Mouse (Mus musculus) midbrain, embryonic 12.5 days (tissue): ENCODE results near the gene Slc39a8. TPM values are rescaled to one million over a fixed set of nuclear protein-coding genes. Genes with fewer than 3 reads are reported as not detected.

Source experiments
- ATAC-seq: fragments of 200-750 bp; cut with Nextera tagmentation; 2 replicates; pipeline ENCODE4 v1.8.0; 2017; ENCODE audit warnings: low read depth, moderate TSS enrichment, moderate library complexity; ENCODE audit not compliant: low FRiP score
- H3K27ac ChIP-seq: fragments of 300-500 bp; sonication (generic); replicated peaks from 2 replicates; pipeline ENCODE4 v1.5.1; 2016; ENCODE audit warnings: mild to moderate bottlenecking
- H3K27me3 ChIP-seq: fragments of 300-500 bp; sonication (generic); 2 replicates; pipeline ENCODE4 v1.6.1; 2016; ENCODE audit warnings: mild to moderate bottlenecking
- H3K36me3 ChIP-seq: fragments of 300-500 bp; sonication (generic); 2 replicates; pipeline ENCODE4 v1.6.1; 2016
- H3K4me1 ChIP-seq: fragments of 300-500 bp; sonication (generic); 2 replicates; pipeline ENCODE4 v1.6.1; 2016
- H3K4me2 ChIP-seq: fragments of 300-500 bp; sonication (generic); replicated peaks from 2 replicates; pipeline ENCODE4 v1.6.1; 2016; ENCODE audit warnings: mild to moderate bottlenecking, moderate library complexity
- H3K4me3 ChIP-seq: fragments of 300-500 bp; sonication (generic); 2 replicates; pipeline ENCODE4 v1.5.1; 2016; ENCODE audit warnings: mild to moderate bottlenecking
- H3K9ac ChIP-seq: fragments of 300-500 bp; sonication (generic); replicated peaks from 2 replicates; pipeline ENCODE4 v1.6.1; 2016; ENCODE audit warnings: mild to moderate bottlenecking, moderate library complexity
- H3K9me3 ChIP-seq: fragments of 300-500 bp; sonication (generic); 2 replicates; pipeline ENCODE4 v1.6.1; 2016; ENCODE audit warnings: mild to moderate bottlenecking
- WGBS: fragments of 180-500 bp; shearing (Covaris S2); methylation state at CpG from one replicate; pipeline ENCODE4 v1.1.7; 2016; 5-methylcytosine and 5-hydroxymethylcytosine counted together
- polyA plus RNA-seq: library from polyadenylated mRNA; unstranded; fragments of >200 nt; fragmentation: Nextera tagmentation; extraction: Ambion mirVana; gene quantifications from 2 replicates; pipeline ENCODE4 v1.2.1, GENCODE M21; 2016

Slc39a8 gene
- polyA plus RNA-seq, 1 experiment from 2014 or later = 16.5 TPM

DNA sequence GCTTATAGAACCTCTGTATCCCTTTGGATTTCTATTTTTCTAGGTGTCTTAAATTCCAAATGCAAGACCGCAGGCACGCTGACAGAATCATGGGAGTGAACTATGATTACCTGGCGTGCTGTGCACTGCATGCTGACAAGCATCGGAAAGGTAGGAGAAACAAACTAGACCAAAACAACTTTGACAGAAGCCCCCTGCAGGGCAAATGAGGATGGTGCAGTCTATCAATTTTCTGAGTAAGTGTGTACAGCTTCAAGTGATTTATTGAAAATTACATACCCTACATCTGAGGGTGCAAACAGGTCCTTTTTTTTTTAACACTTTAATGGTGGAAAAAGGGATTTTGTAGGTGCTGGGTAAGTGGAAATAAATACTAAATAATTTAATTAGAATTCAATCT, 103.1 kb downstream of the Slc39a8 start:
- no peak overlapping the region for H3K9ac ChIP-seq
- WGBS = 81% methylated on average over 4 of the region's 4 CpGs
- no peak for ATAC-seq

GRCm38 (mm10) chr3:135937455-135937854, 112.4 kb downstream of the Slc39a8 start:
- H3K36me3 ChIP-seq = no peaks in the 10 kb centered on the region
- no peak overlapping the region for H3K9ac ChIP-seq
- no peaks in the 10 kb centered on the region for H3K27me3 ChIP-seq
- no peaks in the 10 kb centered on the region for H3K9me3 ChIP-seq
- no peak for ATAC-seq
- WGBS = 80% methylated on average over 2 of the region's 2 CpGs
- H3K27ac ChIP-seq = no peak overlapping the region
- no peaks in the 10 kb centered on the region for H3K4me1 ChIP-seq
- no peak overlapping the region for H3K4me3 ChIP-seq
- H3K4me2 ChIP-seq = no peak overlapping the region

More for the DNA sequence above, 103.1 kb downstream of the Slc39a8 start:
- no peaks in the 10 kb centered on the region for H3K9me3 ChIP-seq
- no peaks in the 10 kb centered on the region for H3K27me3 ChIP-seq
- H3K36me3 ChIP-seq = no peaks in the 10 kb centered on the region
- H3K27ac ChIP-seq = no peak overlapping the region
- no peak overlapping the region for H3K4me2 ChIP-seq
- H3K4me3 ChIP-seq = no peak overlapping the region
- H3K4me1 ChIP-seq = no peaks in the 10 kb centered on the region

Other genes starting within 250 kb of the Slc39a8 start
- 9.0 and 10.5 TPM in 2 replicates for gene Nfkb1, start 133.7 kb upstream of the Slc39a8 start, polyA plus RNA-seq